Mouse (Mus musculus) small intestine, adult 2 months (tissue): ENCODE data around the gene Trim75. TPM values are rescaled to one million over a fixed set of nuclear protein-coding genes. Genes with fewer than 3 reads are reported as not detected.

Experiments
- H3K27ac ChIP-seq: fragments of 200-500 bp; 2 replicates; pipeline ENCODE4 v1.5.1; 2012; ENCODE audit warnings: low read depth, low read length, control low read depth, inconsistent platforms; ENCODE audit not compliant: insufficient read depth
- H3K27me3 ChIP-seq: fragments of 200-500 bp; 2 replicates; pipeline ENCODE4 v1.6.1; 2012; ENCODE audit warnings: mild to moderate bottlenecking, moderate library complexity, low read length, inconsistent platforms; ENCODE audit not compliant: control insufficient read depth, insufficient read depth
- H3K36me3 ChIP-seq: fragments of 200-500 bp; 2 replicates; pipeline ENCODE4 v1.6.1; 2012; ENCODE audit warnings: mild to moderate bottlenecking, low read length, control low read depth, inconsistent platforms; ENCODE audit not compliant: control insufficient read depth, insufficient read depth
- H3K4me1 ChIP-seq: fragments of 200-500 bp; 2 replicates; pipeline ENCODE4 v1.6.1; 2012; ENCODE audit warnings: low read length, inconsistent platforms, mixed read lengths; ENCODE audit not compliant: control insufficient read depth, insufficient read depth, insufficient read length
- H3K4me3 ChIP-seq: fragments of 200-500 bp; 2 replicates; pipeline ENCODE4 v1.5.1; 2012; ENCODE audit warnings: low read depth, mild to moderate bottlenecking, control low read depth, inconsistent platforms, low read length, moderate library complexity
- CTCF ChIP-seq: fragments of 200-500 bp; IDR thresholded peaks from 2 replicates; pipeline ENCODE4 v1.5.1; 2012; ENCODE audit warnings: low read depth, mild to moderate bottlenecking, control low read depth, inconsistent platforms, low read length, moderate library complexity, mixed read lengths; ENCODE audit not compliant: insufficient replicate concordance, insufficient read length; ENCODE audit errors: extremely low read depth
- POLR2A ChIP-seq: fragments of 200-500 bp; IDR thresholded peaks from 2 replicates; pipeline ENCODE4 v1.6.1; 2012; ENCODE audit warnings: low read depth, mild to moderate bottlenecking, control low read depth, inconsistent platforms, low read length, moderate library complexity
- WGBS: fragments of 180-500 bp; shearing (Covaris S2); methylation state at CpG from one replicate; pipeline ENCODE4 v1.1.7; 2018; 5-methylcytosine and 5-hydroxymethylcytosine counted together
- polyA plus RNA-seq: library from polyadenylated mRNA; depleted of rRNA; stranded (reverse); fragments of >200 nt; gene quantifications from 2 replicates; pipeline ENCODE4 v1.2.3, GENCODE M21; 2012; rRNA removed

The Trim75 gene
- not detected in 2 replicates for polyA plus RNA-seq

DNA sequence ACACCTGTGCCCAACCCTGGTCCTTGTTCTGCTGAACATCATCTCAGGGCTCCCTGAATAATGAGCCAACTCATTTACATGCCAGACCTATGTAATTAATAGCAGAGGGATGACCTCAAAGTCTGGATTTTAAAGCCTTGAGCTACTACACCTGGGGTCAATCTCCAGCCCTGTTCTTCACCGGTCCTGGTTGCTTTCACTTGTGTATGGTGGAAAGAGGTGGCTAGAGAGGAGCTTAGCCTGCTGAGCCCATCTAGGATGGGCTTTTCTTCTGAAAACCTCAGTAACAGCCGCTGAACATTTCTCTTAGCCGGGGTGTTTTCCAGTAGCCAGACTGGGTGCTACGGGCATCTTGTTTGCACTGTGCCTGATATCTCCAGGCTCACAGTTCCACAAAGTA lies at the start of gene Trim75:
Gene Trim75, minus strand, starts transcription at position 101 of the 400 bp plus-strand sequence.
- H3K4me3 ChIP-seq, result no peak within 1 kb of the TSS
- no peaks in the 10 kb centered on the region for H3K4me1 ChIP-seq
- H3K27ac ChIP-seq, result no peak within 1 kb of the TSS
- no peak for TF ChIP-seq POLR2A
- TF ChIP-seq CTCF, result no peak
- no peaks in the 10 kb centered on the region for H3K36me3 ChIP-seq
- WGBS, result 79% methylated on average over 4 of the region's 4 CpGs
- H3K27me3 ChIP-seq, result no peaks in the 10 kb centered on the region

GRCm38 (mm10) chr8:65037117-65037533 lies 49.5 kb upstream of the Trim75 start, which contains the start of gene Apela:
Gene Apela, minus strand, starts transcription at chr8:65037336.
- H3K27me3 ChIP-seq, result no peaks in the 10 kb centered on the region
- no peaks in the 10 kb centered on the region for H3K4me1 ChIP-seq
- H3K4me3 ChIP-seq, result no peak within 1 kb of the TSS
- TF ChIP-seq POLR2A (no peak), CTCF (no peak)
- no peak within 1 kb of the TSS for H3K27ac ChIP-seq
- H3K36me3 ChIP-seq, result no peaks in the 10 kb centered on the region
- WGBS, result under 1% methylated on average over 8 of the region's 8 CpGs

DNA sequence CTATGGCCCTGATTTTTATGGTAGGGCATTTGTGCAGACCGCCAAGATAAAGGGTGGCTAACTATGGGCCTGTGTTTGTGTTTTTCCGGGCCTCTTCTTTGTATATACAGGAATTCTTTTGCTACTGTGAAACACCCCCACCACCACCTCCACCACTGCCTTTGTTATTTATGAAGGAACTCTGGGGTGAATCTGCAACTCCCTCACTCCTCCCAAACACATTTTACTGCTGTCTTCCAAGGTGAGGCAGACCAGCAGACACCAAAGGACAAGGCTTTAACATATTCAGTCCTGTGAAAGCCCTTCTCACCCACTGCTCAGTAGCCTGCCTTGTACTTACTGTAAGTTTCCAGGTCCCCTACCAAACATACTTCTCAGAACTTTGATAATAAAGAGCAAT lies 46.5 kb upstream of the Trim75 start:
- H3K27me3 ChIP-seq, result no peaks in the 10 kb centered on the region
- 17% methylated on average over 2 of the region's 2 CpGs for WGBS
- no peaks in the 10 kb centered on the region for H3K4me1 ChIP-seq
- H3K27ac ChIP-seq, result no peak overlapping the region
- H3K36me3 ChIP-seq, result no peaks in the 10 kb centered on the region
- H3K4me3 ChIP-seq, result no peak overlapping the region
- TF ChIP-seq POLR2A, result no peak
- TF ChIP-seq CTCF, result no peak

GRCm38 (mm10) chr8:65033056-65033455 lies 45.4 kb upstream of the Trim75 start:
- WGBS, result 81% methylated on average over 13 of the region's 13 CpGs
- no peak for TF ChIP-seq POLR2A
- H3K27me3 ChIP-seq, result no peaks in the 10 kb centered on the region
- H3K4me1 ChIP-seq, result no peaks in the 10 kb centered on the region
- no peak overlapping the region for H3K27ac ChIP-seq
- no peaks in the 10 kb centered on the region for H3K36me3 ChIP-seq
- H3K4me3 ChIP-seq, result no peak overlapping the region

- Histone ChIP-seq H3K4me3 (no peak overlapping the region), H3K36me3 (no peaks in the 10 kb centered on the region), H3K4me1 (no peaks in the 10 kb centered on the region), H3K27me3 (no peaks in the 10 kb centered on the region), H3K27ac (no peak overlapping the region)
- WGBS, result 100% methylated on average over 1 of the region's 1 CpGs
- TF ChIP-seq POLR2A, result no peak
- no peak for TF ChIP-seq CTCF
Measured at GRCm38 (mm10) chr8:65032107-65032506, 44.5 kb upstream of the Trim75 start.

DNA sequence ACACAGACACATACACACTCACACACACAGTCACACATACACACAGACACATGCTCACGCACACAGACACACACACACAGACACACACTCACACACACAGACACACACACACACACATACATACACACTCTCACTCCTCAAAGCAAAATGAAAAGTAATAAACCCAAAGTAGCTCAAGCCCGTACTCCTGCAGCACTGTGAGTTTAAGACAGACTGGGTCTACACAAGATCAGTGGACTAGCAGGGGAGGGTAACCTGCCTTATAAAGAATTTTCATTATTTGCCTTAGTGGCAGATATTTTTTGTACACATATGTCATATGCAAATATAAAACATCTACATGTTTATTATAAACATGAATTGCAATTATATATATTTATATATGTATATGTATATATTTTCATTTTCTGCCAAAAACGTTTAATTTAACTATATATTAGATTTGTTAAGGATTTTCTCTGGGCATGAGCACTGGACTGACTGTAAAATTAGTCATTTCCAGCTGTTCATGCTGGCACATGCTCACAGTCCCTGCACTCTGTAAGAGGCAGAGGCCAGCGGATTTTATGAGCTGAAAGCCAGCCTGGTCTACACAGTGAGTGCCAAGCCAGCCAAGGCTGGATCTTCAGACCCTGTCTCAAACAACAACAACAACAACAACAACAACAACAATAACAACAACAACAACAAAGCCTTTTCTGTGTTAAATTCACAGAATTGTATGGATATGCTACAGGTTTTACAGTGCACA lies 43.3 kb upstream of the Trim75 start:
- no peaks in the 10 kb centered on the region for H3K4me1 ChIP-seq
- TF ChIP-seq POLR2A (no peak), CTCF (no peak)
- no peaks in the 10 kb centered on the region for H3K27me3 ChIP-seq
- no peaks in the 10 kb centered on the region for H3K36me3 ChIP-seq
- H3K27ac ChIP-seq, result no peak overlapping the region
- 58% methylated on average over 4 of the region's 4 CpGs for WGBS
- no peak overlapping the region for H3K4me3 ChIP-seq

- no peak overlapping the region for H3K4me3 ChIP-seq
- no peak overlapping the region for H3K27ac ChIP-seq
- H3K36me3 ChIP-seq, result no peaks in the 10 kb centered on the region
- no peaks in the 10 kb centered on the region for H3K4me1 ChIP-seq
- no peaks in the 10 kb centered on the region for H3K27me3 ChIP-seq
- TF ChIP-seq POLR2A, result no peak
- no peak for TF ChIP-seq CTCF
- 72% methylated on average over 4 of the region's 4 CpGs for WGBS
Measured at GRCm38 (mm10) chr8:65029776-65030175, 42.1 kb upstream of the Trim75 start.
